Mouse (Mus musculus): Measurements from ENCODE around the gene Prlr. TPM values are rescaled to one million over a fixed set of nuclear protein-coding genes. Genes with fewer than 3 reads are reported as not detected.

The Prlr gene
- total and polyA plus RNA-seq, 3 experiments, result not detected

DNA sequence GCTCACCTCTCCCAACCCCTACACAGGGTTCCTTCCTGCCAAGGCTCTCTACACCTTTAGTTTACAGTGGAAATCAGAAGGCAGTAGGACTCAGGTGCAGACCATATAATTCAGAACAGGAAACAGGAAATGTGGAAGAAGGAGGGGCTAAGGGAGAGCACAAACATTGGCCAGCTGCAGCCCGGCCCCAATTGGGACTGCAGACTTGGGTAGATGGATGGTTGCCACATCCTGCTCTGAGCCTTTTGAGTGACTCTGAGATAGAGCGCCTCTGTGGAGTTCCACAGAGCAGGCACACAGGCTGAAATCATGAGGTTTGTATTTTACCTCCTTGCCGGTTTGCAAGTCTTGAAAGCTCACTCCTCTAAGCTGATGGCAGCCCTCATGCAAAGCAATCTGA lies 59.8 kb downstream of the Prlr start:
- Histone ChIP-seq H3K36me3 (ENCODE audit: control insufficient read depth in 1 of 2, insufficient read depth in 2 of 2, low read length in 2 of 2) (no peaks in the 10 kb centered on the region), H3K9ac (ENCODE audit: control insufficient read depth, low read depth, low read length, poor library complexity, severe bottlenecking) (no peak overlapping the region), H3K4me1 (ENCODE audit: control insufficient read depth in 1 of 2, insufficient read depth in 2 of 2, low read length in 2 of 2) (no peaks in the 10 kb centered on the region), H3K27me3 (ENCODE audit: control insufficient read depth in 1 of 2, insufficient read depth in 2 of 2, low read length in 2 of 2) (no peaks in the 10 kb centered on the region), H3K9me3 (replicated peaks; ENCODE audit: insufficient read depth, low read length) (no peaks in the 10 kb centered on the region), H3K4me3 (ENCODE audit: control insufficient read depth in 1 of 2, insufficient read depth in 1 of 2, low read depth in 2 of 2, low read length in 2 of 2) (no peak overlapping the region), H3K27ac (ENCODE audit: control insufficient read depth, low read depth, low read length) (no peak overlapping the region), H3K79me2 (ENCODE audit: control insufficient read depth, insufficient read depth, low read length, poor library complexity) (no peaks in the 10 kb centered on the region)
- TF ChIP-seq POLR2AphosphoS5 (IDR thresholded peaks at IDR 0.05; ENCODE audit: borderline replicate concordance, low read depth, low read length) (no peak), USF1 (IDR thresholded peaks at IDR 0.05; ENCODE audit: low read depth, low read length) (no peak), KAT2A (conservative IDR thresholded peaks at IDR 0.05; ENCODE audit: low read depth, low read length) (no peak), RAD21 (IDR thresholded peaks at IDR 0.05; ENCODE audit: low read depth, low read length) (no peak), BHLHE40 (IDR thresholded peaks at IDR 0.05; ENCODE audit: borderline replicate concordance, low read depth, low read length) (no peak), JUND (IDR thresholded peaks at IDR 0.05; ENCODE audit: low read depth, low read length) (no peak), ZKSCAN1 (IDR thresholded peaks at IDR 0.05; ENCODE audit: low read depth, low read length) (no peak), SMC3 (IDR thresholded peaks at IDR 0.05; ENCODE audit: low read depth, low read length) (no peak), SIN3A (IDR thresholded peaks at IDR 0.05; ENCODE audit: low read length) (no peak), MAFK (IDR thresholded peaks at IDR 0.05; ENCODE audit: borderline replicate concordance, low read depth, low read length) (no peak), GABPA (IDR thresholded peaks at IDR 0.05; ENCODE audit: low read depth, low read length) (no peak)
- no peak for DNase-seq (ENCODE audit: low read depth, low spot score)

GRCm38 (mm10) chr15:10238454-10238853 lies 61.4 kb downstream of the Prlr start:
- Histone ChIP-seq H3K36me3 (ENCODE audit: control insufficient read depth in 1 of 2, insufficient read depth in 2 of 2, low read length in 2 of 2) (no peaks in the 10 kb centered on the region), H3K27me3 (ENCODE audit: control insufficient read depth in 1 of 2, insufficient read depth in 2 of 2, low read length in 2 of 2) (no peaks in the 10 kb centered on the region), H3K4me3 (ENCODE audit: control insufficient read depth in 1 of 2, insufficient read depth in 1 of 2, low read depth in 2 of 2, low read length in 2 of 2) (no peak overlapping the region), H3K9ac (ENCODE audit: control insufficient read depth, low read depth, low read length, poor library complexity, severe bottlenecking) (no peak overlapping the region), H3K9me3 (replicated peaks; ENCODE audit: insufficient read depth, low read length) (no peaks in the 10 kb centered on the region), H3K79me2 (ENCODE audit: control insufficient read depth, insufficient read depth, low read length, poor library complexity) (no peaks in the 10 kb centered on the region), H3K4me1 (ENCODE audit: control insufficient read depth in 1 of 2, insufficient read depth in 2 of 2, low read length in 2 of 2) (no peaks in the 10 kb centered on the region), H3K27ac (ENCODE audit: control insufficient read depth, low read depth, low read length) (no peak overlapping the region)
- no peak for TF ChIP-seq GATA1 (IDR thresholded peaks at IDR 0.05; ENCODE audit: low read depth, low read length)
- TF ChIP-seq NELFE (IDR thresholded peaks at IDR 0.05; ENCODE audit: low read depth, low read length), result no peak
- TF ChIP-seq SMC3 (IDR thresholded peaks at IDR 0.05; ENCODE audit: low read depth, low read length), result no peak
- no peak for TF ChIP-seq CHD1 (IDR thresholded peaks at IDR 0.05; ENCODE audit: low read depth, low read length)
- TF ChIP-seq ZC3H11A (IDR thresholded peaks at IDR 0.05; ENCODE audit: low read depth, low read length), result no peak
- no peak for TF ChIP-seq MAZ (IDR thresholded peaks at IDR 0.05; ENCODE audit: low read depth, low read length)
- DNase-seq (ENCODE audit: low read depth, low spot score), result no peak

Measured in MEL (cell line).